Mouse (Mus musculus) midbrain, postnatal 0 days (tissue): Measurements from ENCODE around the gene Tek. TPM values are rescaled to one million over a fixed set of nuclear protein-coding genes. Genes with fewer than 3 reads are reported as not detected.

Experiments used
- ATAC-seq: fragments of 200-750 bp; cut with Nextera tagmentation; 2 replicates; pipeline ENCODE4 v1.8.0; 2017; ENCODE audit warnings: moderate number of reproducible peaks, mild to moderate bottlenecking, moderate TSS enrichment, moderate library complexity; ENCODE audit not compliant: low FRiP score
- DNase-seq: peaks from one replicate; pipeline ENCODE4 v3.0.0-alpha.2; 2015; ENCODE audit warnings: low spot score
- H3K27ac ChIP-seq: fragments of 300-500 bp; sonication (generic); 2 replicates; pipeline ENCODE4 v1.5.1; 2014; ENCODE audit warnings: low read depth, mild to moderate bottlenecking, low read length, mixed read lengths
- H3K27me3 ChIP-seq: fragments of 300-500 bp; sonication (generic); 2 replicates; pipeline ENCODE4 v1.6.1; 2014; ENCODE audit warnings: low read length, control low read depth, mixed read lengths; ENCODE audit not compliant: insufficient read depth
- H3K36me3 ChIP-seq: fragments of 300-500 bp; sonication (generic); 2 replicates; pipeline ENCODE4 v1.6.1; 2014; ENCODE audit warnings: low read length, control low read depth, mixed read lengths; ENCODE audit not compliant: insufficient read depth
- H3K4me1 ChIP-seq: fragments of 300-500 bp; sonication (generic); 2 replicates; pipeline ENCODE4 v1.6.1; 2014; ENCODE audit warnings: mild to moderate bottlenecking, control low read depth, antibody characterized with exemption, low read length, mixed read lengths; ENCODE audit not compliant: insufficient read depth
- H3K4me2 ChIP-seq: fragments of 300-500 bp; sonication (generic); 2 replicates; pipeline ENCODE4 v1.6.1; 2014; ENCODE audit warnings: low read depth, mild to moderate bottlenecking, low read length, mixed read lengths; ENCODE audit not compliant: poor library complexity, severe bottlenecking
- H3K4me3 ChIP-seq: fragments of 300-500 bp; sonication (generic); 2 replicates; pipeline ENCODE4 v1.5.1; 2014; ENCODE audit warnings: low read depth, mild to moderate bottlenecking, low read length, moderate library complexity
- H3K9ac ChIP-seq: fragments of 300-500 bp; sonication (generic); replicated peaks from 2 replicates; pipeline ENCODE4 v1.6.1; 2014; ENCODE audit warnings: mild to moderate bottlenecking, low read length, moderate library complexity, mixed read lengths; ENCODE audit not compliant: poor library complexity, severe bottlenecking
- H3K9me3 ChIP-seq: fragments of 300-500 bp; sonication (generic); 2 replicates; pipeline ENCODE4 v1.6.1; 2016; ENCODE audit warnings: low read length, control low read depth
- CTCF ChIP-seq: IDR thresholded peaks from 2 replicates; pipeline ENCODE4 v1.5.1; 2016; ENCODE audit warnings: antibody characterized with exemption, mild to moderate bottlenecking
- WGBS: fragments of 180-500 bp; shearing (Covaris S2); extraction: QIAGEN DNeasy Blood & Tissue Kit; methylation state at CpG from one replicate; pipeline ENCODE4 v1.1.7; 2014; 5-methylcytosine and 5-hydroxymethylcytosine counted together
- polyA plus RNA-seq: library from polyadenylated mRNA; unstranded; fragments of >200 nt; fragmentation: Nextera tagmentation; extraction: Ambion mirVana; gene quantifications from 2 replicates; pipeline ENCODE4 v1.2.1, GENCODE M21; 2015
- total RNA-seq: library from RNA; depleted of rRNA; stranded (reverse); fragments of >200 nt; gene quantifications from 2 replicates; pipeline ENCODE4 v1.2.3, GENCODE M21; 2014

Gene Tek
- total and polyA plus RNA-seq, 2 experiments from 2014 or later = 6.9 to 8.0 TPM

- peak; percentile 52 for TF ChIP-seq CTCF
- 33% methylated on average over 5 of the region's 5 CpGs for WGBS
- ATAC-seq = no peak
Measured at GRCm38 (mm10) chr4:94827429-94827828, 88.3 kb downstream of the Tek start.

GRCm38 (mm10) chr4:94829924-94830386 is 90.9 kb downstream of the Tek start:
- WGBS = 79% methylated on average over 6 of the region's 6 CpGs
- no peak for TF ChIP-seq CTCF
- Histone ChIP-seq H3K27ac (no peak overlapping the region), H3K36me3 (no peaks in the 10 kb centered on the region), H3K9ac (no peak overlapping the region), H3K27me3 (no peaks in the 10 kb centered on the region), H3K4me3 (no peak overlapping the region), H3K4me1 (no peaks in the 10 kb centered on the region), H3K4me2 (no peak overlapping the region), H3K9me3 (no peaks in the 10 kb centered on the region)
- no peak for ATAC-seq
- no peak for DNase-seq

More at GRCm38 (mm10) chr4:94827429-94827828, 88.3 kb downstream of the Tek start:
- no peaks in the 10 kb centered on the region for H3K36me3 ChIP-seq
- H3K9ac ChIP-seq = no peak overlapping the region
- 0 out of 2 replicates have a peak, but pooled peaks cover 3% of the 10 kb centered on the region for H3K9me3 ChIP-seq
- H3K27ac ChIP-seq = no peak overlapping the region
- peak; percentile 37 for DNase-seq
- H3K4me1 ChIP-seq = no peaks in the 10 kb centered on the region
- no peak overlapping the region for H3K4me3 ChIP-seq
- H3K27me3 ChIP-seq = no peaks in the 10 kb centered on the region
- H3K4me2 ChIP-seq = no peak overlapping the region

GRCm38 (mm10) chr4:94837061-94837460 is 98.0 kb downstream of the Tek start:
- H3K4me1 ChIP-seq = no peaks in the 10 kb centered on the region
- H3K27ac ChIP-seq = no peak overlapping the region
- H3K36me3 ChIP-seq = no peaks in the 10 kb centered on the region
- no peak overlapping the region for H3K4me2 ChIP-seq
- no peaks in the 10 kb centered on the region for H3K27me3 ChIP-seq
- peak; percentile 1 for DNase-seq
- no peak for TF ChIP-seq CTCF
- no peak overlapping the region for H3K9ac ChIP-seq
- 85% methylated on average over 7 of the region's 7 CpGs for WGBS
- no peaks in the 10 kb centered on the region for H3K9me3 ChIP-seq
- H3K4me3 ChIP-seq = no peak overlapping the region
- no peak; the same call in 1 of the 2 replicates for ATAC-seq

GRCm38 (mm10) chr4:94853301-94853700 is 114.2 kb downstream of the Tek start:
- no peak overlapping the region for H3K4me2 ChIP-seq
- H3K36me3 ChIP-seq = no peaks in the 10 kb centered on the region
- H3K4me1 ChIP-seq = no peaks in the 10 kb centered on the region
- no peak for DNase-seq
- no peak for TF ChIP-seq CTCF
- H3K4me3 ChIP-seq = no peak overlapping the region
- H3K9me3 ChIP-seq = no peaks in the 10 kb centered on the region
- no peak overlapping the region for H3K9ac ChIP-seq
- no peaks in the 10 kb centered on the region for H3K27me3 ChIP-seq
- 90% methylated on average over 7 of the region's 7 CpGs for WGBS
- H3K27ac ChIP-seq = no peak overlapping the region
- no peak for ATAC-seq

GRCm38 (mm10) chr4:94854270-94854669 is 115.2 kb downstream of the Tek start:
- H3K27ac ChIP-seq = no peak overlapping the region
- no peak for TF ChIP-seq CTCF
- DNase-seq (no peak), ATAC-seq (no peak)
- no peaks in the 10 kb centered on the region for H3K36me3 ChIP-seq
- no peak overlapping the region for H3K4me2 ChIP-seq
- H3K27me3 ChIP-seq = no peaks in the 10 kb centered on the region
- no peak overlapping the region for H3K9ac ChIP-seq
- WGBS = 89% methylated on average over 3 of the region's 3 CpGs
- no peaks in the 10 kb centered on the region for H3K4me1 ChIP-seq
- no peaks in the 10 kb centered on the region for H3K9me3 ChIP-seq
- no peak overlapping the region for H3K4me3 ChIP-seq

- Histone ChIP-seq H3K4me3 (no peak overlapping the region), H3K36me3 (no peaks in the 10 kb centered on the region), H3K27ac (no peak overlapping the region), H3K9ac (no peak overlapping the region), H3K9me3 (no peaks in the 10 kb centered on the region), H3K4me1 (no peaks in the 10 kb centered on the region), H3K4me2 (no peak overlapping the region), H3K27me3 (no peaks in the 10 kb centered on the region)
- ATAC-seq (no peak), DNase-seq (no peak)
- TF ChIP-seq CTCF = no peak
- 70% methylated on average over 3 of the region's 3 CpGs for WGBS
Measured at GRCm38 (mm10) chr4:94855201-94855600, 116.1 kb downstream of the Tek start.
